In the genomic region with DNA sequence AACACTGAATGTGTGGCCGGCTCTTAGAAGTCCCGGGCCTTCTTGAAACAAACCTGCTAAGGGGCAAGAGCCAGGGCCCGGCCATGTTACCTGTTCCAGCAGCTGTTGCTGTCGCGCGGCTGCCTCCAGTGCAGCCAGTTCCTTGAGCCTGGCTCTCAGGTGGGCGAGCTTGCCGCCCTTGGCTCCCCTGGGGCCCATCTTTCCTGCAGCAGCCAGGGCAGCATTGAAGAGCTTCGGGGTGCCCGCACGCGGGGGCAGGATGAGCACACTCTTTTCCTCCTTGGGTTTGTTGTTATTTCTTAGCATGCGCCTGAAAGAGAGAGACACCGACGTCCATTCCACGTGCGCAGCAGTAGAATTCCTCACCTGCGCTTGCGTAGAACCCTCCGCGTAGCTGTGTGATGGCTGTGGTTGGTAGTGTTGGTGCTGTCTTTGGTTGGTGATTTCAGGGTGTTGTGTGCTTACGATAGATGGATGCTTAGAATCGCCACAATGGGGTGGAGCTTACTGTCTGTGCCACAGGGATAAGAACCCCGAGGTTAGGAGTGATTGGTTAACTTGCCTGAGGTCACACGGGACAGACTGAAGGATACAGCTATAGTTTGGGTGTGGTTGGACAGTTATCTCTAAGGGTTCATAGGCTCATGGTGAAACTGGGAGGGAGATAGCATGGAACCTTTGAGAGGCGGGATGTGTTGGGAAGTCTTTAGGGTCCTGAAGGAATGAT, we compare ENCODE assay signal across 14 mouse cellular contexts. TPM values are rescaled to one million over a fixed set of nuclear protein-coding genes. Genes with fewer than 3 reads are reported as not detected.
A peak's percentile ranks its signal among the peaks of the same experiment; 100 is the strongest.
DNase-seq lines count a peak whose midpoint lies in the region; ATAC-seq and TF ChIP-seq lines count a peak whose summit lies in the region.
"Had no signal": no experiment of that assay in that cellular context is flagged by ENCODE, and none has a peak within 500 bp of the region (broad histone marks: within the 10 kb centered on the region; RNA-seq: fewer than 3 reads in every experiment).

No protein-coding gene starts in this region.

- peak overlapping the region; percentile 56 for H3K4me3 ChIP-seq in testis, adult 2 months (ENCODE audit: control insufficient read depth, low read depth, low read length)
- no peak overlapping the region for H3K4me3 ChIP-seq in hindbrain, embryonic 11.5 days (ENCODE audit: low read depth, low read length)
- no peak overlapping the region for H3K4me3 ChIP-seq in midbrain, embryonic 10.5 days
- H3K4me3 ChIP-seq: embryonic facial prominence, embryonic 10.5 days; limb, embryonic 12.5 days had no signal

- no peak overlapping the region for H3K9ac ChIP-seq in hindbrain, embryonic 11.5 days (ENCODE audit: low read depth, low read length)
- H3K9ac ChIP-seq: limb, embryonic 12.5 days had no signal

- no peaks in the 10 kb centered on the region for H3K9me3 ChIP-seq in hindbrain, embryonic 11.5 days (ENCODE audit: control insufficient read depth, low read length)
- H3K9me3 ChIP-seq in midbrain, embryonic 10.5 days (replicated peaks): no peaks in the 10 kb centered on the region
- H3K9me3 ChIP-seq: embryonic facial prominence, embryonic 10.5 days; limb, embryonic 12.5 days had no signal

- peaks cover 6% of the 10 kb centered on the region for H3K4me1 ChIP-seq in testis, adult 2 months (ENCODE audit: control insufficient read depth, insufficient read depth, low read length)
- peaks cover 4% of the 10 kb centered on the region; the same call in 1 of the 2 replicates for H3K4me1 ChIP-seq in hindbrain, embryonic 11.5 days (replicated peaks; ENCODE audit: control insufficient read depth, insufficient read depth, low read length)
- H3K4me1 ChIP-seq in midbrain, embryonic 10.5 days: peaks cover 8% of the 10 kb centered on the region; the same call in 1 of the 2 replicates

- TF ChIP-seq CTCF in testis, adult 2 months (IDR thresholded peaks at IDR 0.05; ENCODE audit: control insufficient read depth, insufficient read depth, insufficient replicate concordance, low read depth, low read length): no peak

- 81% methylated on average over 26 of the region's 26 CpGs for WGBS in hindbrain, embryonic 11.5 days
- WGBS in midbrain, embryonic 10.5 days: 91% methylated on average over 26 of the region's 26 CpGs

- TF ChIP-seq POLR2A in testis, adult 2 months (IDR thresholded peaks at IDR 0.05; ENCODE audit: control insufficient read depth, low read depth, low read length): 0 out of 2 replicates have a peak, but pooled peaks have one; percentile 17

- no peak for DNase-seq in testis, postnatal 14 days (ENCODE audit: low spot score)
- no peak for DNase-seq in hindbrain, embryonic 11.5 days (ENCODE audit: low spot score)
- no peak for DNase-seq in midbrain, embryonic 10.5 days (ENCODE audit: low spot score)
- no peak for DNase-seq in T-cell, adult 2 months (ENCODE audit: low spot score)
- DNase-seq in cerebellum, postnatal 36 days: no peak
- no peak for DNase-seq in layer of hippocampus, adult 11-12 months (ENCODE audit: low spot score)
- no peak for DNase-seq in layer of hippocampus, adult 8-10 months (ENCODE audit: low spot score in 2 of 2)
- DNase-seq: adrenal gland, postnatal 25 days; cerebellum, adult 11-12 months; heart, adult 18-20 months; thymus, postnatal 25 days had no signal

- H3K36me3 ChIP-seq in testis, adult 2 months (ENCODE audit: control insufficient read depth, insufficient read depth, low read length): no peaks in the 10 kb centered on the region
- H3K36me3 ChIP-seq in hindbrain, embryonic 11.5 days (ENCODE audit: control insufficient read depth, insufficient read depth, low read length): no peaks in the 10 kb centered on the region
- no peaks in the 10 kb centered on the region for H3K36me3 ChIP-seq in midbrain, embryonic 10.5 days
- H3K36me3 ChIP-seq: embryonic facial prominence, embryonic 10.5 days; limb, embryonic 12.5 days had no signal

- no peaks in the 10 kb centered on the region for H3K27me3 ChIP-seq in testis, adult 2 months (ENCODE audit: control insufficient read depth, insufficient read depth, low read length)
- no peaks in the 10 kb centered on the region for H3K27me3 ChIP-seq in hindbrain, embryonic 11.5 days (ENCODE audit: control insufficient read depth, insufficient read depth, low read length)
- H3K27me3 ChIP-seq in midbrain, embryonic 10.5 days (ENCODE audit: low read depth, poor library complexity, severe bottlenecking): no peaks in the 10 kb centered on the region
- H3K27me3 ChIP-seq: limb, embryonic 12.5 days had no signal

- H3K4me2 ChIP-seq in hindbrain, embryonic 11.5 days (replicated peaks; ENCODE audit: low read depth, low read length): no peak overlapping the region
- H3K4me2 ChIP-seq: limb, embryonic 12.5 days had no signal

- no peak overlapping the region for H3K27ac ChIP-seq in testis, adult 2 months (ENCODE audit: control insufficient read depth, insufficient read depth, low read depth, low read length)
- H3K27ac ChIP-seq in hindbrain, embryonic 11.5 days (ENCODE audit: low read depth, low read length): peak overlapping the region; percentile 89
- peak overlapping the region; percentile 47 for H3K27ac ChIP-seq in midbrain, embryonic 10.5 days (replicated peaks)
- H3K27ac ChIP-seq: embryonic facial prominence, embryonic 10.5 days; limb, embryonic 12.5 days had no signal

- peak; percentile 1; the same call in 1 of the 2 replicates for ATAC-seq in hindbrain, embryonic 11.5 days (ENCODE audit: low FRiP score)

RNA-seq across cellular contexts. Expression of a gene that starts 39.6 kb away (rescaled TPM):
- 63.9 and 76.7 TPM in 2 replicates for polyA plus RNA-seq in testis, adult 2 months (2012; rRNA removed)
- polyA plus RNA-seq in hindbrain, embryonic 11.5 days (2014; fragmentation: Nextera tagmentation; extraction: Ambion mirVana): 5.2 and 5.7 TPM in 2 replicates
- polyA plus RNA-seq in midbrain, embryonic 10.5 days (2016; fragmentation: Nextera tagmentation; extraction: Ambion mirVana): 4.1 and 5.2 TPM in 2 replicates
- total RNA-seq in layer of hippocampus, adult 8-10 months (2022): 10 to 100 TPM; 61.6 to 80.0 (median 69.9) TPM
